Mouse (Mus musculus) lung, adult 2 months (tissue): ENCODE data around the gene Slit3.

Experiments used
- CTCF ChIP-seq: fragments of 200-500 bp; IDR thresholded peaks from 2 replicates; pipeline ENCODE4 v1.5.1; 2011; ENCODE audit warnings: mild to moderate bottlenecking, low read length, control low read depth; ENCODE audit not compliant: insufficient read depth
- POLR2A ChIP-seq: fragments of 200-500 bp; IDR thresholded peaks from 2 replicates; pipeline ENCODE4 v1.6.1; 2011; ENCODE audit warnings: low read depth, mild to moderate bottlenecking, control low read depth, low read length, borderline replicate concordance; ENCODE audit errors: extremely low read depth

- TF ChIP-seq CTCF, result no peak
- no peak for TF ChIP-seq POLR2A
Observed at GRCm38 (mm10) chr11:35251910-35252309, 130.9 kb downstream of the Slit3 start.
